Mouse (Mus musculus) MEL (cell line): ENCODE data around the gene Ppfibp2.

Experiments
- CTCF ChIP-seq, 3 experiments: IDR thresholded peaks in 2 of 3; conservative IDR thresholded peaks in 1 of 3; 2 replicates each; pipeline ENCODE4 v1.5.1; 2011 to 2012; ENCODE audit warnings: low read length in 3 of 3, low read depth in 2 of 3, mild to moderate bottlenecking in 2 of 3, improper control_type of control experiment in 1 of 3, inconsistent platforms in 1 of 3, mixed read lengths in 1 of 3, moderate library complexity in 1 of 3; ENCODE audit not compliant: control insufficient read depth in 1 of 3, insufficient read depth in 1 of 3, poor library complexity in 1 of 3, severe bottlenecking in 1 of 3
- EP300 ChIP-seq, 2 experiments: IDR thresholded peaks; 2 replicates each; pipeline ENCODE4 v1.6.1; 2011; ENCODE audit warnings: improper control_type of control experiment in 2 of 2, low read length in 2 of 2, low read depth in 1 of 2, mild to moderate bottlenecking in 1 of 2
- MAFK ChIP-seq: IDR thresholded peaks from 2 replicates; pipeline ENCODE4 v1.6.1; 2011; ENCODE audit warnings: low read depth, mild to moderate bottlenecking, low read length, improper control_type of control experiment, borderline replicate concordance
- POLR2A ChIP-seq, 2 experiments: IDR thresholded peaks; 2 replicates each; pipeline ENCODE4 v1.6.1; 2011 to 2012; ENCODE audit warnings: low read length in 2 of 2, mild to moderate bottlenecking in 2 of 2, control low read depth in 1 of 2, improper control_type of control experiment in 1 of 2, low read depth in 1 of 2, moderate library complexity in 1 of 2; ENCODE audit not compliant: control insufficient read depth in 1 of 2, insufficient read depth in 1 of 2, poor library complexity in 1 of 2
- TAL1 ChIP-seq: IDR thresholded peaks from 2 replicates; pipeline ENCODE4 v1.6.1; 2012; ENCODE audit warnings: mild to moderate bottlenecking, inconsistent platforms, low read length, moderate library complexity, mixed read lengths
- ZNF384 ChIP-seq: IDR thresholded peaks from 2 replicates; pipeline ENCODE4 v1.6.1; 2012; ENCODE audit warnings: low read depth, mild to moderate bottlenecking, inconsistent platforms, low read length, improper control_type of control experiment

GRCm38 (mm10) chr7:107567261-107567671, 27.7 kb upstream of the Ppfibp2 start, which contains the start of gene Olfml1:
- TF ChIP-seq EP300 (IDR thresholded peaks at IDR 0.05; ENCODE audit: low read depth in 1 of 2, low read length in 2 of 2) (no peak), TAL1 (no peak), POLR2A (IDR thresholded peaks at IDR 0.05; ENCODE audit: control insufficient read depth in 1 of 2, insufficient read depth in 1 of 2, low read depth in 1 of 2, low read length in 2 of 2, poor library complexity in 1 of 2) (no peak), CTCF (IDR thresholded peaks at IDR 0.05 in 2 of 3, conservative IDR thresholded peaks at IDR 0.05 in 1 of 3; ENCODE audit: control insufficient read depth in 1 of 3, insufficient read depth in 1 of 3, low read depth in 2 of 3, low read length in 3 of 3, poor library complexity in 1 of 3, severe bottlenecking in 1 of 3) (no peak), ZNF384 (no peak), MAFK (no peak)
